Mouse (Mus musculus): ENCODE data around the gene Tacc3.

The Tacc3 gene

DNA sequence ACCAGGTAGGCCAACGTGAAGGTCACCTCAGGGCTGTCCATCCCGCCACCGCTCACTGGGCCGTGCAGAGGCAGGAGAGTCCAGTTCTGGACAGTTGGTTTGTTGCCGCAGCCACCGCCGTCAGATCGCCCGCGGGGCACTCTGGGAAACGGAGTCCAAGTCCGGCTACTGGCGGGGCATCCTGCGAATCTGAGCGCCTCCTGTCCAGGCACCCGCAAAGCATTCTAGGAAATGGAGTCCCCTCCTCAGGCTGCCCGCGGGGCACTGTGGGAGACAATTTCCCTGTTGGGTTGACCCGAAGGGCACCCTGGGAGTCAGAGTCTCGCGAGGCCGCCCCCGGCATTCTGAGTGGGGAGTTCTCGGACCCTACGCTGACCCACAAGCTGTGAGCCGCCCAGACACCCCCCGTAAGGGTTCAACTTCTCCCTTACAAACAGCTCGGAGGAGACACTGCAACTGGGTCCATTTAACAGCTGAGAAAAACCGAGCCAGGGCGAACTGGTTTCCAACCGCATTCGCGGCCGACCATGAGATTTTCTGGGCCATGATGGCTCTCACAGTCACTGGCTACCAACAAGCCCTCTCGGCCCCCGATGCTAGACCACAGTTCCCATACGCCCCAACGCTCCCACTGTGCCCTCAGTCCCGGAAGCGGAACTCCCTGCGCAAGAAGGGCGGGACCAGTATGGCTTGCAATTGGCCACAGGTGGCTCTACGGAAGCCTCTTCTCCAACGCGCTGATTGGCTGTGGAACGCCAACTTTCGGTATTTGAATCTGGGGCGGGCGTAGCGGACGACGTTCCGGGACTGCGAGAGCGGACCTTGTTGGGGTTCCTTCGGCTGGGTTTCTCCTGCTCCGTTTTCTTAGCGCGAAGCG is at the start of gene Tacc3, which contains the start of gene Tmem129:
Gene Tacc3, plus strand, starts transcription at position 342 of the 877 bp plus-strand sequence.
Gene Tmem129, minus strand, starts transcription at position 630 of the 877 bp plus-strand sequence.
- CTCF ChIA-PET, result interaction anchor here in 1 of 4 experiments (0.8 kb wide), 1 partner anchor 80 kb away, joined by 3 read pairs; no protein-coding TSS in a partner anchor
- POLR2A ChIA-PET, result interaction anchor here (0.5 to 15.0 kb wide), 47 partner anchors 7 to 804 kb away, joined by 3 to 307 read pairs (median 4); partner anchors contain the start of genes Gm9903 (in 3 of the 4), Letm1 (in 3 of the 4), Fam53a (in 2 of the 4) and Fam193a (in 1 of the 4)

DNA sequence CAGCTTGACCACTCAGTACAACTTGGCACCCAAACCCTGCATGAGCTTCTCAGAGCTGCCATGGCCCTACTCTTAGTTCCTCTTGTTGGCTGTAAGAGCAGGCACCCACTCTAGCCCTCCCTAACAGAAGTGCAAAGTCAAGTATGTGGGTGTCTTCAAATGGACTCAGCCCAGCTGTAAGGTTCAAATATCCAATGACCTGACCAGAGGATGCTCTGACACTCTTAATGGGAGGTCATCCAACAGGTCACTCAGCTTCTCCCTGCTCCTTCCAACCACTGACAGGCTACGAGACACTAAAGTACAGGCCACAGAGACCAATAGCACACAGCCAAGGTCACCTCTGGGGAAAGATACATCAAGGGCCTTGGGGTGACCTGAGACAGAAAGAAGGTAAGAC is 48.7 kb upstream of the Tacc3 start:
- CTCF ChIA-PET, result no interaction called here
- POLR2A ChIA-PET, result interaction anchor here in 1 of 4 experiments (2.5 kb wide), 1 partner anchor 43 kb away, joined by 11 read pairs; the partner anchor contains the start of gene Slbp

DNA sequence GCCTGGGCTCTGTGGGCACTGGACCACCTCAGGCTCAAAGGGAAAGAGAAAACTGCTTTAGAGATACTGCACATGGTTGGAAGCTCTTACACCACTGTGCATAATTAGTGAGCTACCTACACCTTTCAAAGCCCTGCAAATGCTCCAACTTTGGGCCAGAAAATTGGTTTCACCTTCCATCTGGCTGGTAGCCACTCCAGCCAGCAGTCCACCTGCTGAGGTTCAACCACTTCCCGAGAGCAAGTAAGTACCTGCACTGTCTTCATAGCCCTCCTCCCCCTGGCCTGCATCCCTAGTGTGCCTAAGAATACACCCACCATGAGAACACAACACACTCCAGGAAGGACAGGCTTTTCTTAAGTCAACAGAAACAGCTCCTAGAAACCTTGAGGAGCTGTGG is 46.1 kb upstream of the Tacc3 start:
- POLR2A ChIA-PET, result interaction anchor here in 3 of 4 experiments (0.6 to 2.1 kb wide), 7 partner anchors 9 to 1494 kb away, joined by 3 to 5 read pairs (median 4); partner anchors contain the start of genes Slbp (in 2 of the 3) and Lrpap1 (in 1 of the 3)

DNA sequence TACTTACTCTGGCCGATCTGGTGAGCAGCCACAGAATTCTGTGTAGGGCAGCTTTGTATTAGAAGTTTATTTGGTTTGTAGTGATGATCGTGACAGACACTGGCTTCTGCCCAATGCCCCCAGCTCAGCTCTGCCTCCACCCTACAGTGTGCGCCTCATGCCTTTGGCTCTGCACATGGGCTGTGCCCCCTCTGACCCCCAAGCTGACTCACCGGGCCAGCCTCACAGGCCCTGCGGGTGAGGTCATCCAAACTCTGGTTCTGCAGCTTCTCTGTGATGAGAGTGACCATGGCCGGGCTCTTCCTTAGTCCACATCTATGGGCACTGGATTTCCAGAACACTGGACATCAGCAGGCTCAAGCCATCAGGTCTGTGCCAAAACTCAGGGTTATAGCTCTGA is 43.5 kb upstream of the Tacc3 start:
- ChIA-PET CTCF (no interaction called here), POLR2A (interaction anchor here in 3 of 4 experiments (0.8 to 6.3 kb wide), 8 partner anchors 15 to 97 kb away, joined by 3 to 41 read pairs (median 6); partner anchors contain the start of genes Slbp (in 3 of the 3), Fam53a (in 2 of the 3) and Gm9903 (in 2 of the 3))

More for the DNA sequence above, 46.1 kb upstream of the Tacc3 start:
- CTCF ChIA-PET, result no interaction called here

DNA sequence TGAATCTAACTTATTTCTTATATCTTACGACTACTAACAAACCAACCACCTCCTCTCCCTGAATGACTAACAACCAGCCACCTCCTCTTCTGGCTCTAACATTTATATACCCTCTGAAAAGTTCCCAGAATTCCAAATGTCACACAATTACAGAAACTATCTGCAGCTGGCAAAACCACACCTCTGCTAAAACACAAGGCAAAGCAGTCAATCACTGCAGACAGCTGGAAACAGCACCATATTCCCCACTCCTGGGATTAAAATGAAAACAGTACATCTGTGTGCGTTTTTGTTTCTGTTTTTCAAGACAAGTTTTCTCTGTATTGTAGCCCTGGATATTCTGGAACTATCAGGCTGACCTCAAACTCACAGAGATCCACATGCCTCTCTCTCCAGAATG is 35.3 kb upstream of the Tacc3 start:
- ChIA-PET POLR2A (interaction anchor here in 1 of 4 experiments (1.7 kb wide), 1 partner anchor 10 kb away, joined by 6 read pairs; no protein-coding TSS in a partner anchor), CTCF (no interaction called here)

DNA sequence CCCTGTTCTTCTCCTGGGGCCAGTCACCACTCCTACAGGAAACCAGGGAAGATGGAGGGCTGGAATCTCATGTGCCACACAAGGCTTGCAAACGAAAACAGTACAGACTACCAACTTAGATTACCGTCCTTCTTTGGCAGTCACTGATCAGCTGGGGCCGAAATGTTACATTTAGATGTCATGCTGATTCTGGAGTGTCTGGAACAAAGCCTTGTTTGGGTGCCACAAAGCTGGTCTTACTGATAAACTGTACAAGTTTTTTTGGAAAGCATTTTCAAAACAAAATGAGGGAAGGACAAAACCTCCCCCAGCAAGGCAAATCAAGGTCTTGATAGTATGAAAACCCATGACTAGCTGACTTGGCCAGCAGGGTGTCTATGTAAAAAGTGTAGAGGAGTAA is 34.2 kb upstream of the Tacc3 start:
- CTCF ChIA-PET, result interaction anchor here in 2 of 4 experiments (0.6 to 1.1 kb wide), 2 partner anchors 53 to 347 kb away, joined by 3 to 4 read pairs; no protein-coding TSS in a partner anchor
- POLR2A ChIA-PET, result interaction anchor here in 3 of 4 experiments (0.9 to 1.4 kb wide), 4 partner anchors 8 to 88 kb away, joined by 3 to 5 read pairs (median 3); partner anchors contain the start of gene Slbp (in 1 of the 3)

DNA sequence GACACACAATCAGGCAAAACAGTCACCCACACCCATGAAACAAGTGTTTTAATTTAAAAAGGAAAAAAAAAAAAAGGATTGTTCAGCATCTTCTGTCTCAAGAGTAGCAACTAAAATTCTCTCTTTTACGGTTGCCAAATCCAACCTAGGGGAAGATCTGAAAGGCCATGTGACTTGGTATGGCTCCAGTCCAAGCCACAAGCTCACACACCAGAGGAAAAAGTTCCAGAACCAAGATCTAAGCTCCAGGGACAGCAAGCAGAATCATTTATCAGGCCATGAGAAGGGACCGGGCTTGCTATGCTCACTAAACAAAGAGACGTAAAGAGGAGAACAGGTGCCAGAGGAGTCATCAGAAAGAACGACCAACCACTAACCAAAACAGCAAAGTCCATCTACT is 30.0 kb upstream of the Tacc3 start:
- ChIA-PET POLR2A (interaction anchor here in 3 of 4 experiments (0.6 to 8.1 kb wide), 17 partner anchors 8 to 484 kb away, joined by 3 to 152 read pairs (median 5); partner anchors contain the start of genes Slbp (in 3 of the 3), Tacc3 (in 1 of the 3) and Tmem129 (in 1 of the 3)), CTCF (interaction anchor here in 3 of 4 experiments (0.6 to 2.8 kb wide), 3 partner anchors 9 to 14 kb away, joined by 6 to 11 read pairs (median 6); no protein-coding TSS in a partner anchor)

DNA sequence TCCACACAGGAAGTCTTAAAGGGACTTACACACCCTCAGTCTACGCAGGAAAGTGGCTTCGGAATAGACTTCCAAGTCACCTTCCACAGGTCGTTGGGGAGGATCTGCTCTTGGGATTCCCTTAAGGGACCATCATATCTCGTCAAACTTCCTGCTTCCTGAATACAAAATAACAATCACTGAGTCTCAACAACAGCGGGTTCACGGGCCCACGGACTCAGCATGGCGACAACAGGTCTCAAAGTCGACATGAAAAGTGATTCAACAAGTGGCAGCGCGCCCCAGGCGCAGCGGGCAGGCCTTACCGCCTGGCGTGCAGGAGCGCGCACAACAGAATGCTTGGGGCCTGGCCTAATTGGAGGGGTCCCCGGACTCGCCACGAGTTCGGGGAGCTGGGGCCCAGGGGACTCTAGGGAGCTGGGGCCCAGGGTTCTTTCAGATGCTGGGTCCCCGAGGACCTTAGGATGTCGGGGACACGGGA is 29.1 kb upstream of the Tacc3 start:
- ChIA-PET CTCF (interaction anchor here in 1 of 4 experiments (1.0 to 2.8 kb wide), 4 partner anchors 13 to 109 kb away, joined by 3 to 11 read pairs (median 4); no protein-coding TSS in a partner anchor), POLR2A (interaction anchor here (1.0 to 8.1 kb wide), 39 partner anchors 8 to 307 kb away, joined by 3 to 152 read pairs (median 5); partner anchors contain the start of genes Slbp (in 3 of the 4), Tacc3 (in 2 of the 4), Tmem129 (in 2 of the 4) and Letm1 (in 1 of the 4))

DNA sequence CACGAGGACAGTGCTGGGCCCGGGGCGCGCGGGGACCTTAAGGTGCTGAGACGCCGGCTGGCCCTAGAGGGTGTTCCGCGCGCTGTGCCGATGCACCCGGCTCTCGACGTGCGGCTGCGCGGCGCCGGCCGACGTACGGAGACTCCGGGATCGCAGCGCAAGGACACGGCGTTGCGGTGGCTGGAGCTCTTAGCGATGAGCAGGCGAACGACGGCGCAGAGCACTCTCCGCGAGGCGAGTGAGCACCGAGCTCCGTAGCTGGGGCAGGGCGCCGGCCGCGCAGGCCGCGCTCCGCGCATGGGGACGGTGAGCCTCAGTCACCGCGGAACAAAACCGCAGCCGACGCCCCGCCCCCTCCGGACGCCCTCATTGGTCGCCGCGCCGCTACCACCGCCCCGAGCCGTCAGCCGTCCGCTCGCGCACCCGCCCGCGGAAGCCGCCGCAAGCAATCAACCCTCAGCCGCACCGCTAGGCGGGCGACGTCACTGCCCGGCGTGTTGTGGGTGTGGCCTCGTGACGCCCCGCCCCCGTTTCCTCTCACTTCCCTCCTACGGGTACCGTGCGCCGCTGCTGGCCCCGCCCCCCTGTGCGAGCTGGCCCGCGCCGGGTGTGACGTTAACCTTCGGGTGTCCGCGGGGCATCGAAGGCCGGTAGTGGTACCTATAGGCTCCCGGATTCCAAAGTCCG is 28.5 kb upstream of the Tacc3 start, which contains the start of the genes Fam53a and Gm9903:
Gene Fam53a, minus strand, starts transcription at position 335 of the 687 bp plus-strand sequence.
Gene Gm9903, plus strand, starts transcription at position 625 of the 687 bp plus-strand sequence.
- POLR2A ChIA-PET, result interaction anchor here (0.6 to 8.1 kb wide), 58 partner anchors 8 to 740 kb away, joined by 3 to 152 read pairs (median 5); partner anchors contain the start of genes Slbp (in 4 of the 4), Tacc3 (in 3 of the 4), Tmem129 (in 3 of the 4) and Fam193a (in 1 of the 4)
- CTCF ChIA-PET, result interaction anchor here in 1 of 4 experiments (1.0 to 2.8 kb wide), 7 partner anchors 12 to 236 kb away, joined by 3 to 11 read pairs (median 4); partner anchors contain the start of gene Slbp

DNA sequence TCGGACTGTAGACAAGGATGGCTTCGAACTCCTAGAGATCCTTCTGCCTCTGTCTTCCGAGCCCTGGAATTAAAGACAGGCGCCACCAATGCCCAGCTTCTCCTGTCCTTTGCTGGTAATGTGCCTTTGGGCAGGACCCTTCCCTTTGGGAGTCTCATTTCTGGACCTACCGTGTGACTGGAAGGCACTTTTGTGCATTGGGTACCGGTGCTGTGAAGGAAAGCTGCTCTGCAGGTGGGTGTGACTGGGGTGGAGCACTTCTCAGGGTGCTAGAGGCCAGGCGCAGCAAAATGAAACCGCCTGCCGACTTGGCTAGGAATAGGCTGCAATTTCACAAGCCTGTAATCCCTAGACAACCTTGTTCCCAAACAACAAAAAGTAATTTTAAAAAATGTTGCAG is 27.9 kb upstream of the Tacc3 start:
- ChIA-PET CTCF (interaction anchor here in 1 of 4 experiments (1.0 to 2.8 kb wide), 7 partner anchors 12 to 236 kb away, joined by 3 to 11 read pairs (median 4); partner anchors contain the start of gene Slbp), POLR2A (interaction anchor here (0.6 to 8.1 kb wide), 48 partner anchors 8 to 740 kb away, joined by 3 to 152 read pairs (median 5); partner anchors contain the start of genes Slbp (in 4 of the 4), Tacc3 (in 3 of the 4), Tmem129 (in 3 of the 4) and Fam193a (in 1 of the 4))

DNA sequence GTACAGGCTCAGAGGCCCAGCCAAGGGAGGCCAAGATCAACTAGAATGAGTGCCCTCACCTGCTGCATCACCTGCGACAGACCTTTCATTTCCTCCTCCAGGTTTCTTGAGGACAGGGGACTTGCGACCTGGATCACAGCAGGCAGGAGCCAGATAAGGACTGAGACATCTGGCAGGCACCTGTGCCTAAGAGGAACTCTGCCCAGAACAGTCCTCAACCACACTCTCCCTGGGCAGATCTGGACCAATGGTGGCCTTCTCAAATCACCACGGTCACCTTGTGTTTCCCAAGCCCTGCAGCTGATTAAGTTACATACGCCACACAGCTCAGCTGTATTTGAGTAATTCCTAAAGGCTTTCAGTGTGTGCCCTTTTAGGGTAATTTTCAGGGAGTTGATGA is 27.3 kb upstream of the Tacc3 start:
- ChIA-PET CTCF (interaction anchor here in 1 of 4 experiments (1.0 to 2.8 kb wide), 2 partner anchors 11 to 237 kb away, joined by 3 to 11 read pairs; no protein-coding TSS in a partner anchor), POLR2A (interaction anchor here (0.7 to 8.1 kb wide), 24 partner anchors 8 to 545 kb away, joined by 3 to 152 read pairs (median 12); partner anchors contain the start of genes Slbp (in 4 of the 4), Tacc3 (in 3 of the 4), Tmem129 (in 3 of the 4) and Nelfa (in 1 of the 4))

DNA sequence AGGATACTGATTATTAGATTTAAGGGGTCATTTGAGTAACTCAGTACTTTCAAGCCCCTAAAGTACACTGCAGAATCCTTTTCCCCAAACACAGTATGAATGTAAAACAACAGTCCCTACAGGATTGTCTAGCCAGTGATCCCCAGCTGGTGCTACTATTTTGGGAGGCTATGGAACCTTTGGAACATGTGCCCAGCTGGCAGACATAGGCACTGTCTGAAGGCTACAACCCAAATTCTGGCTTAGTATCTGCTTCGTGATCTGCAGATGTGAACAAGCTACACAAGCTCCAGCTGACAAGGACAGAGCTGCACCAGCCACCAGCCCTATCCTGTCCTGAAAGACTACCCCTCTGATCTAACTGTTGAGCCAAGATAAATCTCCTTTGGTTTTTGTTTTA is 25.4 kb upstream of the Tacc3 start:
- POLR2A ChIA-PET, result interaction anchor here in 3 of 4 experiments (0.5 to 8.1 kb wide), 4 partner anchors 17 to 88 kb away, joined by 3 to 152 read pairs (median 76); partner anchors contain the start of genes Slbp (in 2 of the 3) and Fgfr3 (in 1 of the 3)
- CTCF ChIA-PET, result no interaction called here

DNA sequence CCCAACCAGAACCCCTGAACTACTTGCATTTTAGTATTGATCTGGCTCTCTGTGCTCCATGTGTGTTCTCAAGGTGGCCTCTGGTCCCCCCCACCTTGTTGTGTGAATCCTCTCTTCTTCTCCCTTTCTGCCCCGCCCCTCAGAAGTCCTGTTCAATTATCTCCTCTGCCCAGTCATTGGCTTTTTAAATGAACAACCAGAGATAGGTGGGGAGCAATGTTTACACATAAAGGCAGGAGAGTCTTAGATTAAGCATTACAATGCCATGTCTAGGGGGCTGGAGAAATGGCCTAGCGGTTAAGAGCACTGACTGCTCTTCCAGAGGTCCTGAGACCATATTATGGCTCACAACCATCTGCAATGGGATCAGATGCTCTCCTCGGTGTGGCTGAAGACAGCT is 22.6 kb upstream of the Tacc3 start:
- POLR2A ChIA-PET, result interaction anchor here in 3 of 4 experiments (0.6 to 9.8 kb wide), 4 partner anchors 15 to 33 kb away, joined by 5 to 307 read pairs (median 9); partner anchors contain the start of genes Slbp (in 2 of the 3), Tacc3 (in 1 of the 3) and Tmem129 (in 1 of the 3)
- CTCF ChIA-PET, result no interaction called here

DNA sequence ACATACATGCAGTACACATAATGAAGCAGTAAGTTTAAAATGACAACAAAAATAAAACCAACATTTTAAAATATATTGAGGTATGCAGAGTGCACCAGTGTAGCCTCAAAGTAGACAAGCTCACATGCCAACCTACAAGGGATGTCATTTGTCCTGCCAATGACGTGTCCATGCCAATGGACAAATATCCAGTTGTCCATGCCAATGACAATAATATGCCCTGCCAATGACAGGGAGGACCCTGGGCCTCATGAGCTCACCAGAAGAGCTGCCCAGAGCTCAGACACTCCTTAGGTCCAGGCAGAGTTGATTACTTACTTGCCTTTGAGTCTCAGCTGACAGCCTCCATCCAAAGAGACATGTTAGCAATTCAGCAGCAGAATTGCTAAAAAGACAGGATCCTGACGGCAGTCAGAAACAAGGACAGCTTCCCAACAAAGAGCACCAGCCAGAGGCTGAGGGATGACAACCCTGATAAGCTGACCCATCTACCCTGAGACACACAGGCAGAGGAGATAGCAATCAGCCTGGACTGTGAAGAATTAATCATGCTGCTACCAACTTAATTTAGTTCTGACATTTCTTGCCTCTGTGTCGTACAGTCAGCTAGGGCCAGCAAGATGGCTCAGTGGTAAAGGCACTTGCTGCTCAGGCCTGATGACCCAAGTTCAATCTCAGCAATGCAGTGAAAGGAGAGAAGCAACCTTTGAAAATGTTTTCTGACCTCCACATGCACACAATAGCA is 20.1 kb upstream of the Tacc3 start:
- ChIA-PET POLR2A (interaction anchor here (0.9 to 9.8 kb wide), 20 partner anchors 8 to 877 kb away, joined by 3 to 307 read pairs (median 7); partner anchors contain the start of genes Fam53a (in 4 of the 4), Gm9903 (in 4 of the 4), Slbp (in 4 of the 4) and Tacc3 (in 2 of the 4)), CTCF (interaction anchor here in 1 of 4 experiments (1.1 kb wide), 1 partner anchor 14 kb away, joined by 3 read pairs; no protein-coding TSS in a partner anchor)

DNA sequence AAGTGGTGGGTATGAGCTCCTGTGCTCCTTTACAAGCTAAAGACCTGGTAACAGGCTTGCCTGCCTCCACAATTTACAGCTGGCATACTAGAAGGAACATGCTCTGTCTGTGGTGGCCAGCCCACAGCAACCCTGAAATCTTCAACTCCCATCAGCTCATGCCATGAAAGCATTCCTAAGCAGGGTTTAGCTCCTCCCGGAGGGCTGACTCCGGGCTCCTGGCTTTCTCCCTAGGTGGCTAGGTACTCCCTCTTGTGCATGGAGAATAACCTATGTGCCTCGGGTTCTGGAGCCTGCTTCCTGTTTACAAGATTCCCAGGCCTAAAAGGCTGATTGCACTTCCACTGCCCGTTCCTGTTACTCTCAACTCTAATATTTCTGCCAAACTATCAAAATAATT is 19.1 kb upstream of the Tacc3 start:
- ChIA-PET POLR2A (interaction anchor here (0.6 to 9.8 kb wide), 22 partner anchors 9 to 878 kb away, joined by 3 to 307 read pairs (median 6); partner anchors contain the start of genes Fam53a (in 4 of the 4), Gm9903 (in 4 of the 4), Slbp (in 4 of the 4) and Tacc3 (in 2 of the 4)), CTCF (interaction anchor here in 1 of 4 experiments (1.1 kb wide), 1 partner anchor 13 kb away, joined by 3 read pairs; no protein-coding TSS in a partner anchor)
